Mouse (Mus musculus) mouse embryonic stem cell (cell line): ENCODE results near the gene Cdc34b.
"Not testable (repeated sequence)": the region's sequence is repeated elsewhere in the genome, so short reads cannot be mapped to it uniquely, and the experiment has no call there.

Experiments used
- in situ Hi-C, 2 experiments: fragments of 300-500 bp; cut with MboI; formaldehyde crosslinking; loops; 1 replicate in 1 of 2; 3 replicates in 1 of 2; pipeline ENCODE4 v1.14.3; 2019 to 2020; ENCODE audit warnings: low sequenced_read_pairs in 2 of 2, low pct_unique_long_range_greater_than_20kb in 1 of 2, mixed read lengths in 1 of 2; ENCODE audit not compliant: unreplicated experiment in 1 of 2

Cdc34b gene

GRCm38 (mm10) chr11:94741732-94742272 is at the start of gene Cdc34b:
TSS of gene Cdc34b (plus strand) at chr11:94741782.
- in situ Hi-C loops: no loop called here

- in situ Hi-C loops: not testable (repeated sequence)
Observed at GRCm38 (mm10) chr11:94692502-94692901, 49.1 kb upstream of the Cdc34b start.

- in situ Hi-C loops: no loop called here
Observed at GRCm38 (mm10) chr11:94695508-94695907, 46.1 kb upstream of the Cdc34b start.

GRCm38 (mm10) chr11:94697140-94697539 is 44.4 kb upstream of the Cdc34b start:
- in situ Hi-C loops: no loop called here

GRCm38 (mm10) chr11:94697703-94698464 is 43.7 kb upstream of the Cdc34b start:
- in situ Hi-C loops: no loop called here

GRCm38 (mm10) chr11:94699399-94699798 is 42.2 kb upstream of the Cdc34b start:
- in situ Hi-C loops: no loop called here

- in situ Hi-C loops: no loop called here
Observed at GRCm38 (mm10) chr11:94701401-94702215, 40.0 kb upstream of the Cdc34b start.

- in situ Hi-C loops: no loop called here
Observed at GRCm38 (mm10) chr11:94702216-94702610, 39.4 kb upstream of the Cdc34b start.

- in situ Hi-C loops: no loop called here
Observed at GRCm38 (mm10) chr11:94704020-94704419, 37.6 kb upstream of the Cdc34b start.

- in situ Hi-C loops: no loop called here
Observed at GRCm38 (mm10) chr11:94704472-94704871, 37.1 kb upstream of the Cdc34b start, which contains the start of gene Gm11541. TSS of gene Gm11541 (minus strand) at chr11:94704499.

- in situ Hi-C loops: no loop called here
Observed at GRCm38 (mm10) chr11:94713246-94713860, 28.2 kb upstream of the Cdc34b start.

- in situ Hi-C loops: no loop called here
Observed at GRCm38 (mm10) chr11:94715622-94716021, 26.0 kb upstream of the Cdc34b start.

GRCm38 (mm10) chr11:94716754-94717153 is 24.8 kb upstream of the Cdc34b start:
- in situ Hi-C loops: no loop called here

GRCm38 (mm10) chr11:94717239-94717638 is 24.3 kb upstream of the Cdc34b start:
- in situ Hi-C loops: no loop called here

- in situ Hi-C loops: no loop called here
Observed at GRCm38 (mm10) chr11:94718113-94718909, 23.3 kb upstream of the Cdc34b start.

- in situ Hi-C loops: no loop called here
Observed at GRCm38 (mm10) chr11:94719216-94719615, 22.4 kb upstream of the Cdc34b start.

GRCm38 (mm10) chr11:94727306-94727705 is 14.3 kb upstream of the Cdc34b start:
- in situ Hi-C loops: no loop called here

- in situ Hi-C loops: no loop called here
Observed at GRCm38 (mm10) chr11:94728545-94728944, 13.0 kb upstream of the Cdc34b start.
